Mouse (Mus musculus): ENCODE data around the gene Eif2s2.

DNA sequence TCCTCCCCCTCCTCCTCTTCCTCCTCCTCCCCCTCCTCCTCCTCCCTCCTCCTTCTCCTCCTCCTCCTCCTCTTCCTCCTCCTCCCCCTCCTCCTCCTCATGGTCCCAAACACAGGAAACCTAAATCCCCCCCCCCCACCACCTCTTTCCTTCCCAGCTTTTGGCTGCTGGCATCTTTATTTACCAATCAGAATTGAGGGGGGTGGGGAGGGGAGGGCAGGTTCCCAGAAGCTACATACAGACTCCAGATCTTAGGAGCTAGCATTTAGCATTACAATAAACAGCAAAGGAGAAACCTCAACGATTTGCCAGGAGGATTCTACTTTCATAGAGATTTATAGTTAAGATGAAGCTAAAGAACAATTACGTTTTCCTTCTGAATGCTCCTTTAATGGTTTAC lies 13.1 kb upstream of the Eif2s2 start:
- no peak for TF ChIP-seq CTCF (conservative IDR thresholded peaks at IDR 0.05; ENCODE audit: low read length)
- no peak for TF ChIP-seq NANOG (IDR thresholded peaks at IDR 0.05; ENCODE audit: borderline replicate concordance, low read length)
- no peak for TF ChIP-seq POU5F1 (IDR thresholded peaks at IDR 0.05; ENCODE audit: borderline replicate concordance, low read length)
